Mouse (Mus musculus) ES-Bruce4 (cell line): ENCODE data around the gene Serpinb1c. TPM values are rescaled to one million over a fixed set of nuclear protein-coding genes. Genes with fewer than 3 reads are reported as not detected.

Experiments used
- H3K27ac ChIP-seq: 2 replicates; pipeline ENCODE4 v1.5.1; 2012; ENCODE audit warnings: low read length, inconsistent platforms; ENCODE audit not compliant: insufficient read depth
- H3K27me3 ChIP-seq: 2 replicates; pipeline ENCODE4 v1.6.1; 2012; ENCODE audit warnings: mild to moderate bottlenecking, low read length, inconsistent platforms; ENCODE audit not compliant: control insufficient read depth, poor library complexity, insufficient read depth, severe bottlenecking
- H3K36me3 ChIP-seq: 2 replicates; pipeline ENCODE4 v1.6.1; 2012; ENCODE audit warnings: inconsistent platforms, mild to moderate bottlenecking, low read length, moderate library complexity; ENCODE audit not compliant: control insufficient read depth, poor library complexity, insufficient read depth, severe bottlenecking
- H3K4me1 ChIP-seq: one replicate; pipeline ENCODE4 v1.8.1; 2011; ENCODE audit warnings: low read length; ENCODE audit not compliant: control insufficient read depth, insufficient read depth
- H3K4me3 ChIP-seq: 2 replicates; pipeline ENCODE4 v1.5.1; 2011; ENCODE audit warnings: low read depth, mild to moderate bottlenecking, low read length
- H3K9ac ChIP-seq: 2 replicates; pipeline ENCODE4 v1.6.1; 2012; ENCODE audit warnings: low read depth, mild to moderate bottlenecking, inconsistent platforms; ENCODE audit not compliant: poor library complexity, severe bottlenecking
- H3K9me3 ChIP-seq: replicated peaks from 2 replicates; pipeline ENCODE4 v1.6.1; 2012; ENCODE audit warnings: mild to moderate bottlenecking, low read length, inconsistent platforms; ENCODE audit not compliant: control insufficient read depth, poor library complexity, insufficient read depth, severe bottlenecking
- CTCF ChIP-seq: IDR thresholded peaks from one replicate; pipeline ENCODE4 v1.8.1; 2011; ENCODE audit warnings: low read depth, low read length
- EP300 ChIP-seq: IDR thresholded peaks from 2 replicates; pipeline ENCODE4 v1.6.1; 2011; ENCODE audit warnings: low read depth, low read length; ENCODE audit not compliant: insufficient read depth
- POLR2A ChIP-seq: IDR thresholded peaks from one replicate; pipeline ENCODE4 v1.8.1; 2011; ENCODE audit warnings: low read length; ENCODE audit not compliant: insufficient read depth
- polyA plus RNA-seq: library from polyadenylated mRNA; stranded (reverse); fragments of >200 nt; gene quantifications from 2 replicates; pipeline ENCODE4 v1.2.4, GENCODE M21; 2011; ENCODE audit warnings: low read depth; ENCODE audit not compliant: missing spikeins, insufficient read depth, insufficient read length

Serpinb1c gene
- polyA plus RNA-seq, 1 experiment: not detected

GRCm38 (mm10) chr13:32831505-32832273 lies 66.3 kb downstream of the Serpinb1c start:
- Histone ChIP-seq H3K9ac (no peak overlapping the region), H3K27me3 (no peaks in the 10 kb centered on the region), H3K27ac (no peak overlapping the region), H3K9me3 (no peaks in the 10 kb centered on the region), H3K4me3 (no peak overlapping the region), H3K4me1 (no peaks in the 10 kb centered on the region), H3K36me3 (no peaks in the 10 kb centered on the region)
- TF ChIP-seq CTCF (no peak), POLR2A (no peak), EP300 (no peak)

Other genes with a start within 250 kb of the Serpinb1c start
- not detected in 2 replicates for gene Mylk4, start 114.3 kb downstream of the Serpinb1c start, polyA plus RNA-seq
- 21.5 and 23.3 TPM in 2 replicates for gene Wrnip1, start 96.2 kb downstream of the Serpinb1c start, polyA plus RNA-seq
- not detected in 2 replicates for gene D930007J09Rik, start 95.4 kb downstream of the Serpinb1c start, polyA plus RNA-seq
- 1.6 and 2.1 TPM in 2 replicates for gene Serpinb1a, start 47.0 kb downstream of the Serpinb1c start, polyA plus RNA-seq
- 2.3 and 6.1 TPM in 2 replicates for gene Serpinb6b, start 67.0 kb upstream of the Serpinb1c start, polyA plus RNA-seq
- 3.4 and 3.7 TPM in 2 replicates for gene Serpinb9, start 105.0 kb upstream of the Serpinb1c start, polyA plus RNA-seq
- gene Serpinb9b, start 129.2 kb upstream of the Serpinb1c start, polyA plus RNA-seq: 6.5 and 7.6 TPM in 2 replicates
- gene Serpinb1b, start 180.4 kb upstream of the Serpinb1c start, polyA plus RNA-seq: not detected in 2 replicates